Mouse (Mus musculus): ENCODE results near the gene Colgalt1. TPM values are rescaled to one million over a fixed set of nuclear protein-coding genes. Genes with fewer than 3 reads are reported as not detected.

Gene Colgalt1
- 54.3 and 56.2 TPM in 2 replicates for polyA plus RNA-seq (2015; fragmentation: Nextera tagmentation; extraction: Ambion mirVana)

GRCm38 (mm10) chr8:71610822-71611651 lies at the start of gene Colgalt1:
Gene Colgalt1 (plus strand): TSS chr8:71610998.
- Histone ChIP-seq H3K4me3 (peak within 1 kb of the TSS; percentile 80), H3K9ac (replicated peaks) (peak within 1 kb of the TSS; percentile 79), H3K9me3 (no peaks in the 10 kb centered on the region), H3K4me1 (peaks cover 12% of the 10 kb centered on the region), H3K4me2 (replicated peaks) (peak within 1 kb of the TSS; percentile 62), H3K27ac (replicated peaks) (peak within 1 kb of the TSS; percentile 91), H3K36me3 (peaks cover 16% of the 10 kb centered on the region; the same call in 1 of the 2 replicates), H3K27me3 (no peaks in the 10 kb centered on the region)
- under 1% methylated on average over 81 of the region's 82 CpGs for WGBS
- peak; percentile 99 for ATAC-seq (replicated peaks)

- H3K9ac ChIP-seq (replicated peaks): no peak overlapping the region
- peak; percentile 41; the same call in 1 of the 2 replicates for ATAC-seq (replicated peaks)
- H3K27me3 ChIP-seq: peaks cover 67% of the 10 kb centered on the region
- no peak overlapping the region for H3K4me2 ChIP-seq (replicated peaks)
- H3K27ac ChIP-seq (replicated peaks): no peak overlapping the region
- 2% methylated on average over 15 of the region's 15 CpGs for WGBS
- H3K36me3 ChIP-seq: no peaks in the 10 kb centered on the region
- H3K9me3 ChIP-seq: no peaks in the 10 kb centered on the region
- peaks cover 19% of the 10 kb centered on the region for H3K4me1 ChIP-seq
- H3K4me3 ChIP-seq: no peak overlapping the region
These were observed 49.4 kb upstream of the Colgalt1 start for GRCm38 (mm10) chr8:71561401-71561800.

GRCm38 (mm10) chr8:71562751-71563150 lies 48.0 kb upstream of the Colgalt1 start:
- under 1% methylated on average over 33 of the region's 33 CpGs for WGBS
- 0 out of 2 replicates have a peak overlapping the region, but pooled peaks have one; percentile 20 for H3K9ac ChIP-seq (replicated peaks)
- ATAC-seq (replicated peaks): peak; percentile 42
- peak overlapping the region; percentile 43 for H3K4me2 ChIP-seq (replicated peaks)
- no peaks in the 10 kb centered on the region for H3K36me3 ChIP-seq
- H3K4me3 ChIP-seq: peak overlapping the region; percentile 24
- H3K4me1 ChIP-seq: peaks cover 19% of the 10 kb centered on the region
- peaks cover 53% of the 10 kb centered on the region for H3K27me3 ChIP-seq
- no peaks in the 10 kb centered on the region for H3K9me3 ChIP-seq
- H3K27ac ChIP-seq (replicated peaks): no peak overlapping the region

GRCm38 (mm10) chr8:71563992-71564391 lies 46.8 kb upstream of the Colgalt1 start:
- H3K27me3 ChIP-seq: peaks cover 41% of the 10 kb centered on the region
- no peak overlapping the region for H3K4me3 ChIP-seq
- no peak overlapping the region for H3K4me2 ChIP-seq (replicated peaks)
- no peaks in the 10 kb centered on the region for H3K9me3 ChIP-seq
- H3K4me1 ChIP-seq: peaks cover 18% of the 10 kb centered on the region
- no peak overlapping the region for H3K9ac ChIP-seq (replicated peaks)
- H3K36me3 ChIP-seq: no peaks in the 10 kb centered on the region
- no peak overlapping the region for H3K27ac ChIP-seq (replicated peaks)
- ATAC-seq (replicated peaks): no peak
- WGBS: 88% methylated on average over 4 of the region's 4 CpGs

- Histone ChIP-seq H3K9ac (replicated peaks) (no peak within 1 kb of the TSS), H3K27me3 (peaks cover 18% of the 10 kb centered on the region), H3K4me2 (replicated peaks) (no peak within 1 kb of the TSS), H3K9me3 (no peaks in the 10 kb centered on the region), H3K36me3 (no peaks in the 10 kb centered on the region), H3K4me3 (no peak within 1 kb of the TSS), H3K4me1 (peaks cover 26% of the 10 kb centered on the region), H3K27ac (replicated peaks) (no peak within 1 kb of the TSS)
- 58% methylated on average over 3 of the region's 3 CpGs for WGBS
- ATAC-seq (replicated peaks): no peak
These were observed 44.3 kb upstream of the Colgalt1 start, which contains the start of gene Nxnl1 for GRCm38 (mm10) chr8:71566501-71566900. Gene Nxnl1 (minus strand): TSS chr8:71566601.

GRCm38 (mm10) chr8:71567587-71567986 lies 43.2 kb upstream of the Colgalt1 start:
- ATAC-seq (replicated peaks): no peak
- Histone ChIP-seq H3K9ac (replicated peaks) (no peak overlapping the region), H3K27me3 (peaks cover 7% of the 10 kb centered on the region), H3K4me3 (no peak overlapping the region), H3K4me1 (peaks cover 34% of the 10 kb centered on the region), H3K4me2 (replicated peaks) (no peak overlapping the region), H3K36me3 (no peaks in the 10 kb centered on the region), H3K27ac (replicated peaks) (no peak overlapping the region), H3K9me3 (no peaks in the 10 kb centered on the region)
- WGBS: 77% methylated on average over 7 of the region's 7 CpGs

- peak within 1 kb of the TSS; percentile 86 for H3K27ac ChIP-seq (replicated peaks)
- H3K9me3 ChIP-seq: no peaks in the 10 kb centered on the region
- H3K36me3 ChIP-seq: no peaks in the 10 kb centered on the region
- WGBS: 10% methylated on average over 13 of the region's 13 CpGs
- H3K4me1 ChIP-seq: peaks cover 38% of the 10 kb centered on the region
- ATAC-seq (replicated peaks): no peak
- peak within 1 kb of the TSS; percentile 67 for H3K9ac ChIP-seq (replicated peaks)
- no peaks in the 10 kb centered on the region for H3K27me3 ChIP-seq
- peak within 1 kb of the TSS; percentile 61 for H3K4me3 ChIP-seq
- peak within 1 kb of the TSS; percentile 49 for H3K4me2 ChIP-seq (replicated peaks)
These were observed 42.3 kb upstream of the Colgalt1 start, which contains the start of gene Slc27a1 for GRCm38 (mm10) chr8:71568387-71568937. Gene Slc27a1 (plus strand): TSS chr8:71568882.

GRCm38 (mm10) chr8:71568941-71569340 lies 41.9 kb upstream of the Colgalt1 start:
- Histone ChIP-seq H3K27ac (replicated peaks) (peak overlapping the region; percentile 86), H3K36me3 (no peaks in the 10 kb centered on the region), H3K4me1 (peaks cover 38% of the 10 kb centered on the region), H3K4me3 (peak overlapping the region; percentile 61), H3K4me2 (replicated peaks) (peak overlapping the region; percentile 49), H3K27me3 (no peaks in the 10 kb centered on the region), H3K9ac (replicated peaks) (peak overlapping the region; percentile 67), H3K9me3 (no peaks in the 10 kb centered on the region)
- 14% methylated on average over 6 of the region's 6 CpGs for WGBS
- no peak for ATAC-seq (replicated peaks)

- H3K27me3 ChIP-seq: no peaks in the 10 kb centered on the region
- peaks cover 45% of the 10 kb centered on the region for H3K4me1 ChIP-seq
- H3K9me3 ChIP-seq: no peaks in the 10 kb centered on the region
- H3K9ac ChIP-seq (replicated peaks): peak overlapping the region; percentile 67
- H3K27ac ChIP-seq (replicated peaks): peak overlapping the region; percentile 86
- peak overlapping the region; percentile 61 for H3K4me3 ChIP-seq
- peak overlapping the region; percentile 49 for H3K4me2 ChIP-seq (replicated peaks)
- WGBS: under 1% methylated on average over 51 of the region's 51 CpGs
- H3K36me3 ChIP-seq: no peaks in the 10 kb centered on the region
- peak; percentile 81 for ATAC-seq (replicated peaks)
These were observed 41.2 kb upstream of the Colgalt1 start for GRCm38 (mm10) chr8:71569366-71570290.

- Histone ChIP-seq H3K36me3 (no peaks in the 10 kb centered on the region), H3K9me3 (no peaks in the 10 kb centered on the region), H3K27me3 (no peaks in the 10 kb centered on the region), H3K4me2 (replicated peaks) (peak overlapping the region; percentile 49), H3K9ac (replicated peaks) (peak overlapping the region; percentile 67), H3K4me1 (peaks cover 46% of the 10 kb centered on the region), H3K27ac (replicated peaks) (peak overlapping the region; percentile 86), H3K4me3 (peak overlapping the region; percentile 61)
- WGBS: under 1% methylated on average over 41 of the region's 41 CpGs
- peak; percentile 92 for ATAC-seq (replicated peaks)
These were observed 40.4 kb upstream of the Colgalt1 start for GRCm38 (mm10) chr8:71570291-71570954.

- Histone ChIP-seq H3K9me3 (no peaks in the 10 kb centered on the region), H3K4me1 (peaks cover 46% of the 10 kb centered on the region), H3K4me2 (replicated peaks) (peak overlapping the region; percentile 49), H3K4me3 (peak overlapping the region; percentile 61), H3K36me3 (no peaks in the 10 kb centered on the region), H3K27ac (replicated peaks) (peak overlapping the region; percentile 70), H3K9ac (replicated peaks) (no peak overlapping the region), H3K27me3 (no peaks in the 10 kb centered on the region)
- 79% methylated on average over 2 of the region's 2 CpGs for WGBS
- ATAC-seq (replicated peaks): no peak
These were observed 38.7 kb upstream of the Colgalt1 start for GRCm38 (mm10) chr8:71572077-71572476.

All from forebrain, embryonic 15.5 days (tissue).